In the genomic region with DNA sequence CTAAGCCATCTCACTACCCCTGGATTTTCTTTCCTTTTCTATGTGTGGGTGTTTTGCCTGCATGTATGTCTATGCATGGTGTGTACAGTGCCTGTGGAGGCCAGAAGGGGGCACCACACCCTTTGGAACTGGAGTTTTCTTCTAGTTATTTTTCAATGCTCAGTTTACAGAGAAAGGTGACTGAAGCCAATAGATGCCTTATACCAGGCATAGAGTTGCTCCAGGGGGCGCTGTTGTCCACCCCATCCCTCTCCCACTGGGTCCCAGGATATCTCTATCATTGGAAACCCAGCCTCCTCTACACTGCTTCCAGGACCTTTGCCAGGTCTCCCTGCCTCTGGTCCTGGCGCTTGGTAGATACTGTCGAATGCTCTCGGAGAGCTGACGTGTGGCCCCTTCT, we compare ENCODE assay signal across 8 mouse cellular contexts.
A peak's percentile ranks its signal among the peaks of the same experiment; 100 is the strongest.
DNase-seq lines count a peak whose midpoint lies in the region; ATAC-seq lines count a peak whose summit lies in the region.

No protein-coding gene starts in this region.

- H3K27ac ChIP-seq in midbrain, embryonic 12.5 days (replicated peaks) = no peak overlapping the region
- no peak overlapping the region for H3K27ac ChIP-seq in stomach, embryonic 14.5 days (ENCODE audit: low read length)

- H3K4me3 ChIP-seq in midbrain, embryonic 12.5 days = no peak overlapping the region
- no peak overlapping the region for H3K4me3 ChIP-seq in stomach, embryonic 14.5 days (ENCODE audit: low read depth, low read length)

- H3K36me3 ChIP-seq in midbrain, embryonic 12.5 days = no peaks in the 10 kb centered on the region
- H3K36me3 ChIP-seq in stomach, embryonic 14.5 days (ENCODE audit: control insufficient read depth, insufficient read depth, low read length) = no peaks in the 10 kb centered on the region

- H3K4me1 ChIP-seq in midbrain, embryonic 12.5 days = no peaks in the 10 kb centered on the region
- no peaks in the 10 kb centered on the region for H3K4me1 ChIP-seq in stomach, embryonic 14.5 days (ENCODE audit: control insufficient read depth, insufficient read depth, low read length)

- no peaks in the 10 kb centered on the region for H3K27me3 ChIP-seq in midbrain, embryonic 12.5 days
- H3K27me3 ChIP-seq in stomach, embryonic 14.5 days (ENCODE audit: control insufficient read depth, insufficient read depth, low read length) = no peaks in the 10 kb centered on the region

- no peak overlapping the region for H3K9ac ChIP-seq in midbrain, embryonic 12.5 days (replicated peaks)
- H3K9ac ChIP-seq in stomach, embryonic 14.5 days (replicated peaks; ENCODE audit: low read depth, low read length) = no peak overlapping the region

- ATAC-seq in midbrain, embryonic 12.5 days (ENCODE audit: low FRiP score, low read depth) = 0 out of 2 replicates have a peak, but pooled peaks have one; percentile 47
- peak; percentile 54 for ATAC-seq in stomach, embryonic 14.5 days (ENCODE audit: insufficient number of reproducible peaks, insufficient read depth, low FRiP score, low read depth)

- DNase-seq in cerebellum, postnatal 14 days = peak; percentile 59 to 81
- DNase-seq in cerebellum, adult 11 months = no peak
- peak; percentile 52 for DNase-seq in c-Kit-negative CD71-positive TER-119-positive erythroid progenitor cells, embryonic 14.5 days (ENCODE audit: low read depth, low spot score)
- peak; percentile 61 to 76 for DNase-seq in gastrocnemius, adult 8-10 months (ENCODE audit: low spot score in 2 of 2)
- peak; percentile 24 for DNase-seq in hindlimb bud, embryonic 11.5 days (ENCODE audit: extremely low spot score, low read depth, low spot score)
- peak; percentile 17 to 19 for DNase-seq in left cerebral cortex, postnatal 25 days (ENCODE audit: low spot score in 2 of 2)

- H3K4me2 ChIP-seq in midbrain, embryonic 12.5 days (replicated peaks) = no peak overlapping the region
- H3K4me2 ChIP-seq in stomach, embryonic 14.5 days (replicated peaks; ENCODE audit: low read depth, low read length) = no peak overlapping the region

- WGBS in midbrain, embryonic 12.5 days = 62% methylated on average over 5 of the region's 5 CpGs
- 67% methylated on average over 5 of the region's 5 CpGs for WGBS in stomach, embryonic 14.5 days

- no peaks in the 10 kb centered on the region for H3K9me3 ChIP-seq in midbrain, embryonic 12.5 days
- no peaks in the 10 kb centered on the region for H3K9me3 ChIP-seq in stomach, embryonic 14.5 days (ENCODE audit: control insufficient read depth, low read depth, low read length)

- intact Hi-C loops in left cerebral cortex, postnatal 25 days (cut with DNase I) = loop anchor here (5.0 kb wide), 1 partner anchor 99 kb away; no protein-coding TSS in a partner anchor
